Mouse (Mus musculus) lung, postnatal 0 days (tissue): Measurements from ENCODE around the gene Scfd2.

Experiments used
- CTCF ChIP-seq: IDR thresholded peaks from 2 replicates; pipeline ENCODE4 v1.5.1; 2016; ENCODE audit warnings: antibody characterized with exemption, mild to moderate bottlenecking
- EP300 ChIP-seq: IDR thresholded peaks from 2 replicates; pipeline ENCODE4 v1.6.1; 2016; ENCODE audit warnings: antibody characterized with exemption, mild to moderate bottlenecking, control low read depth

DNA sequence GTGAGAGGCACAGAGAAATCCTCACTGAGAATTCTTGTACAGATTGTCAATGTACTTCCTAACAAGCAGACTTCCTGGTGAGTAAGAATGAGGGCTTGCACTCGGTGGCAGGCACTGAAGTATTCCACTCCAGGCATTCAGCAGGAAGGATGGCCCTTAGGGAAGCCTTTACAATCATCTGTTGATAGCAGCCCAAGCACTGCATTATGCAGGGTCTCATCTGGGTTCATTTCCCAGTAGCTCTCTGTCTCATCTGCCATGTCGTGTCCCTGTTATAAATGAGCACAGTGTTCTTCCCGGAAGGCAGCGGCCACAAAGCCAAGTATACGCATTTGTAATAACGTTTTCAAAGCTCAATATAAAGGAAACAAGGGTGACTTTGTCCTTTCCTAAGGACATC lies 48.9 kb downstream of the Scfd2 start:
- TF ChIP-seq CTCF = no peak
- no peak for TF ChIP-seq EP300
